Mouse (Mus musculus): ENCODE data around the gene Ctbs. TPM values are rescaled to one million over a fixed set of nuclear protein-coding genes. Genes with fewer than 3 reads are reported as not detected.
"Not testable (repeated sequence)": the region's sequence is repeated elsewhere in the genome, so short reads cannot be mapped to it uniquely, and the experiment has no call there.

Ctbs gene
- polyA plus RNA-seq, 1 experiment from 2014 or later, result 5.7 TPM

DNA sequence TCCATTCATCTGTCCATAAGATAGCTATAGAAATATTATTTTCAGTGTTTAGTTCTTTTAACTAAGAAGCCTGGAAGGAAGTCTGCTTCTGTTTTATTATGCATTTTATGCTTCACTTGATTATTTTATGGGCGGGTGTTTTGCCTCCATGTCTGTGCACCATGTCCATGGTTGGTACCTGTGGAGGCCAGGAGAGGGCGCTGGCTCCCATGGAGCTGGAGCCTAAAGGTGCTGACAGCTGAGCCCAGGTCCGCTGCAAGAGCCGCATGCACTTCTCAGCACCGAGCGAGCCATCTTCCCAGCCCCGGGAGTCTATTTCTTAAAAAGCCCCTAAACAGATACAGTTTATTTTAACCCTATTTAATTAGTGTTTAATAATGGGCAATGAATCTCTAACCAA lies 25.9 kb upstream of the Ctbs start:
- Histone ChIP-seq H3K9ac (ENCODE audit: low read length) (no peak overlapping the region), H3K36me3 (ENCODE audit: control insufficient read depth, insufficient read depth, low read length) (peaks cover 11% of the 10 kb centered on the region; the same call in 1 of the 2 replicates), H3K4me3 (ENCODE audit: low read depth, low read length) (no peak overlapping the region), H3K27me3 (ENCODE audit: control insufficient read depth, insufficient read depth, low read length) (no peaks in the 10 kb centered on the region), H3K4me2 (ENCODE audit: low read depth, severe bottlenecking) (no peak overlapping the region), H3K27ac (replicated peaks; ENCODE audit: low read depth, low read length) (no peak overlapping the region), H3K9me3 (ENCODE audit: control insufficient read depth, low read length) (no peaks in the 10 kb centered on the region), H3K4me1 (ENCODE audit: control insufficient read depth, insufficient read depth, low read length) (no peaks in the 10 kb centered on the region)
- DNase-seq (ENCODE audit: low spot score) (no peak), ATAC-seq (ENCODE audit: insufficient number of reproducible peaks, low FRiP score, low TSS enrichment, low read depth) (no peak)
- WGBS, result 83% methylated on average over 7 of the region's 7 CpGs

DNA sequence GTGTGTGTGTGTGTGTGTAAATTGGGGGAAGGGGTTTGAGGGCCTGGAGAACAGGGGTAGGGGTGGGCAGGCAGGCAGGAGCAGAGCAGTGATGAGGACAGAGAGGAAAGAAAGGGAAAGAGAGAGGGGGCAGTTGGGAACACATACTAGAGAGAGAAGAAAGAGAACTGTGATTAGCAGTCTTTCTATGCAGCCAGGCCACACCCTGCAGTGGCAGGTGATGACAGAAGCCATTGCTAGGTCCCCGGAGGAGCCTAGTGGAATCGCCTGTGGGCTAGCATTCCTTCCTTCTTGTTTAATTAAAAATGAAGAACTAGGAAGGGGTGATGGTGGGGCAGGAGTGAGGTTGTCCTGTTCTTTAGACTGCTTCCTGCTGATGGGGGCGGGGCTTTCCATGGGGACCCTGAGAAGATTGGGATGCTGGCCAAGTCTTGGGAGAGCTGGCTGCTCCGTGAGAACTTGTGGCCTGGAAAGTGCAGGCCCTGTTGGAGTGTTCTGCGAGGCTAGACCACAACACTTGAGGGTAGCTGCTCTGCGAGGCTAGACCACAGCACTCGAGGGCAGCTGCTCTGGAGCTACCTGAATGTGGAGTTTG lies 25.2 kb upstream of the Ctbs start:
- no peak overlapping the region for H3K9ac ChIP-seq (ENCODE audit: low read length)
- H3K27me3 ChIP-seq (ENCODE audit: control insufficient read depth, insufficient read depth, low read length), result no peaks in the 10 kb centered on the region
- no peak for ATAC-seq (ENCODE audit: insufficient number of reproducible peaks, low FRiP score, low TSS enrichment, low read depth)
- H3K36me3 ChIP-seq (ENCODE audit: control insufficient read depth, insufficient read depth, low read length), result peaks cover 8% of the 10 kb centered on the region; the same call in 1 of the 2 replicates
- H3K4me1 ChIP-seq (ENCODE audit: control insufficient read depth, insufficient read depth, low read length), result no peaks in the 10 kb centered on the region
- WGBS, result 75% methylated on average over 7 of the region's 7 CpGs
- no peak overlapping the region for H3K27ac ChIP-seq (replicated peaks; ENCODE audit: low read depth, low read length)
- no peaks in the 10 kb centered on the region for H3K9me3 ChIP-seq (ENCODE audit: control insufficient read depth, low read length)
- no peak overlapping the region for H3K4me3 ChIP-seq (ENCODE audit: low read depth, low read length)
- no peak for DNase-seq (ENCODE audit: low spot score)
- no peak overlapping the region for H3K4me2 ChIP-seq (ENCODE audit: low read depth, severe bottlenecking)

DNA sequence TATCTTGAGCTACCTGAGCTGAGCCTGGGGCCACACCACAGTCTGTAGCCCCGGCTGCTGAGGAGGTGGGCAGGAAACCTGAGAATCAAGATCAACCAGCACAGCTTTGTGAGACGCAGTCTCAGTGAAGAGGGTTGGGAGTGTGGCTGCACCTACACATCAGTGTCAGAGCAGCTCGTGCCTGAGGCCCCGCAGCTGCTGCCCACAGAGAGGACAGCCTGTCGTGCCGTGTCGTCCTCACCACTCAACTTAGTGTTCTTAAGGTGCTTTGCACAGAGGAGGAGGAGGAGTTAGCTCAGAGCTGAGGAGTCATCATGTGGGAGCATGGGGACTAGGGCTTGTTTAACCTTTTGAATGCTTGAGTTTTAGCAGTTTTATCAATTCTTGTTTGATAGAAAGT lies 23.7 kb upstream of the Ctbs start:
- Histone ChIP-seq H3K4me2 (ENCODE audit: low read depth, severe bottlenecking) (no peak overlapping the region), H3K9ac (ENCODE audit: low read length) (no peak overlapping the region), H3K9me3 (ENCODE audit: control insufficient read depth, low read length) (no peaks in the 10 kb centered on the region), H3K27me3 (ENCODE audit: control insufficient read depth, insufficient read depth, low read length) (no peaks in the 10 kb centered on the region), H3K27ac (replicated peaks; ENCODE audit: low read depth, low read length) (no peak overlapping the region), H3K36me3 (ENCODE audit: control insufficient read depth, insufficient read depth, low read length) (peaks cover 10% of the 10 kb centered on the region; the same call in 1 of the 2 replicates), H3K4me3 (ENCODE audit: low read depth, low read length) (no peak overlapping the region), H3K4me1 (ENCODE audit: control insufficient read depth, insufficient read depth, low read length) (no peaks in the 10 kb centered on the region)
- WGBS, result 74% methylated on average over 7 of the region's 7 CpGs
- no peak for DNase-seq (ENCODE audit: low spot score)
- ATAC-seq (ENCODE audit: insufficient number of reproducible peaks, low FRiP score, low TSS enrichment, low read depth), result no peak

DNA sequence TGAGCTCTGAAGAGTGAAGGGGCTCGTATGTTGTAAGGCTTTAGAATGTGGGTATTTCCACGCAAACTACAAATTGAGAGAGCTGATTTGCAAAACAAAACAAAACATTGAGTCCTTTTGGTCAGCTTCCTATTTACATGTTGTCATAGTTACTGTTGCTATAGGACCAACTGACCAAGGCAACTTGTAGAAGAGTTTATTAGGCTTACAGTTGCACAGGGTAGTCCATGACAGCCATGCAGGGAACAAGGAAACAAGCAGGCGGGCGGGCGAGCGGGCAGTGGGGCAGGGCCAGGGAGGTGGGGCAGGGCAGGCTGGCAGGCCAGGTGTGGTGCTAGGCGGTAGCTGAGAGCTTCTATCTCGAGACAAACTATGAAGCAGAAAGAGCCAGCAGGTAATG lies 23.1 kb upstream of the Ctbs start:
- Histone ChIP-seq H3K9ac (ENCODE audit: low read length) (no peak overlapping the region), H3K4me1 (ENCODE audit: control insufficient read depth, insufficient read depth, low read length) (no peaks in the 10 kb centered on the region), H3K4me2 (ENCODE audit: low read depth, severe bottlenecking) (no peak overlapping the region), H3K27ac (replicated peaks; ENCODE audit: low read depth, low read length) (no peak overlapping the region), H3K9me3 (ENCODE audit: control insufficient read depth, low read length) (no peaks in the 10 kb centered on the region), H3K4me3 (ENCODE audit: low read depth, low read length) (no peak overlapping the region), H3K27me3 (ENCODE audit: control insufficient read depth, insufficient read depth, low read length) (no peaks in the 10 kb centered on the region), H3K36me3 (ENCODE audit: control insufficient read depth, insufficient read depth, low read length) (peaks cover 12% of the 10 kb centered on the region; the same call in 1 of the 2 replicates)
- WGBS, result 87% methylated on average over 8 of the region's 8 CpGs
- no peak for DNase-seq (ENCODE audit: low spot score)
- no peak for ATAC-seq (ENCODE audit: insufficient number of reproducible peaks, low FRiP score, low TSS enrichment, low read depth)

DNA sequence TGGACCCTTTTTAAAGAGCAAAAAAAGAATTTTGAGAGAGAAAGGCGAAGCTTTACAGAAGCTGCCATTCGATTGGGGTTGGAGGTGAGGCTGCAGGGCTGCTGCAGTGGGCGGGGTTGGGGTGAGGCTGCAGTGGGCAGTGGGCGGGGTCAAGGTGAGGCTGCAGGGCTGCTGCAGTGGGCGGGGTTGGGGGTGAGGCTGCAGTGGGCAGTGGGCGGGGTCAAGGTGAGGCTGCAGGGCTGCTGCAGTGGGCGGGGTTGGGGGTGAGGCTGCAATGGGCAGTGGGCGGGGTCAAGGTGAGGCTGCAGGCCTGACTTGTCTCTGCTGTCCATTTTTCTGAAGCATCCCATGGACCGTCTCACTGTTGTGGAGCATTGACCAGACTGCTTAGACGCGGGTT lies 16.5 kb upstream of the Ctbs start:
- not testable (repeated sequence) for ATAC-seq (ENCODE audit: insufficient number of reproducible peaks, low FRiP score, low TSS enrichment, low read depth); H3K9ac ChIP-seq (ENCODE audit: low read length); DNase-seq (ENCODE audit: low spot score); H3K9me3 ChIP-seq (ENCODE audit: control insufficient read depth, low read length); H3K4me2 ChIP-seq (ENCODE audit: low read depth, severe bottlenecking); H3K4me1 ChIP-seq (ENCODE audit: control insufficient read depth, insufficient read depth, low read length); H3K4me3 ChIP-seq (ENCODE audit: low read depth, low read length); H3K27ac ChIP-seq (replicated peaks; ENCODE audit: low read depth, low read length); H3K27me3 ChIP-seq (ENCODE audit: control insufficient read depth, insufficient read depth, low read length)
- peaks cover 17% of the 10 kb centered on the region for H3K36me3 ChIP-seq (ENCODE audit: control insufficient read depth, insufficient read depth, low read length)
- WGBS, result 84% methylated on average over 11 of the region's 11 CpGs

DNA sequence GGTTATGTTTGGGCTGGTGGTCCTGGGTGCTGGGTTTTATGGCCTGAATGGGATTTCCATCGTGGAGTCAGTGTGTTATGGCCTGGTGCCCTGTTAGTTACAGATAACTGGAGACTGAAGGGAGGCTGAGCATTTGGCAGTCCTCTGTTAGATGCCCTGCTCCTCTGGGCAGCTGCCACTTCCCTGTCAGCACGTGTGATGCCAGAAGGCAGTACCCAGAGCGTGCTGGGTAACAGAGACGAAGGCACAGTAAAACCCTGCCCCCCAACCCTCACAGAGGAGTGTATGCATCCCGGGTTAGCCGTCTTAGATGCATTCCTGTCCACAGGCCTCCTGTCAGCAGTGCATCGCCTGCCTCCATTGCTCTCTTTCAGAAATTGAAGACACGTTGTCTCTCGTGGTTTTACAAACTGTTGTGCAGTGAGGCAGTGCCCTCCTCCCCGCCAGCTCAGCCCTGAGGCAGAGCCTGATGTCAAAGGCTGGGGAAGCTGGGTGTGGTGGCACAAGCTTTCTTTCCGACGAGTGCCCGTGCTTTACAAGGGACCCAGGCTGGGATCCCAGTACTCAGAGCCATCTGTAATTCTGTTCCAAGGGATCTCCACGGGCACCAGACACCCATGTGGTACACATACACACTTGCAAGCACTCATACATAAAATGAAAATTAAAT lies 15.8 kb upstream of the Ctbs start:
- Histone ChIP-seq H3K4me3 (ENCODE audit: low read depth, low read length) (no peak overlapping the region), H3K4me1 (ENCODE audit: control insufficient read depth, insufficient read depth, low read length) (no peaks in the 10 kb centered on the region), H3K4me2 (ENCODE audit: low read depth, severe bottlenecking) (no peak overlapping the region), H3K9me3 (ENCODE audit: control insufficient read depth, low read length) (no peaks in the 10 kb centered on the region), H3K27ac (replicated peaks; ENCODE audit: low read depth, low read length) (no peak overlapping the region), H3K36me3 (ENCODE audit: control insufficient read depth, insufficient read depth, low read length) (peaks cover 14% of the 10 kb centered on the region), H3K27me3 (ENCODE audit: control insufficient read depth, insufficient read depth, low read length) (no peaks in the 10 kb centered on the region), H3K9ac (ENCODE audit: low read length) (no peak overlapping the region)
- ATAC-seq (ENCODE audit: insufficient number of reproducible peaks, low FRiP score, low TSS enrichment, low read depth), result no peak
- 89% methylated on average over 14 of the region's 14 CpGs for WGBS
- no peak for DNase-seq (ENCODE audit: low spot score)

DNA sequence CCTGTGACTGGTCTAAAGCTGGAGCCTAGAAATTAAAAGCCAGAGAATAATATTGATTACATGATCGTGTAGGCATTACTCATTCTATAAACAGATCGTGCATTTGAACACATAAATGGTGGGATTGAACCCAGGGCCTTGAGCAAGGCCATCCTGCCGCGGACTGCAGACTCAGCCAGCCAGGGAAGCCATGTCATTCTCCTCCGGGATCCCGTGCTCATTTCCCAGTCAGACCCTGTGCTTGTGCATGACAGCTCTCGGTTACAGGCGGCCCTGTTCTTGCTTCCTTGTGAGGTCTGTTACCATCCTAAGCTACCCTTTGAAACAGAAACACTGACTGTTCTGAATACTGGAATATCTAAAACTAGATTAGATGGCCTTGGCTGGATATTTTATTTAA lies 14.9 kb upstream of the Ctbs start:
- DNase-seq (ENCODE audit: low spot score), result no peak
- H3K9me3 ChIP-seq (ENCODE audit: control insufficient read depth, low read length), result no peaks in the 10 kb centered on the region
- no peak for ATAC-seq (ENCODE audit: insufficient number of reproducible peaks, low FRiP score, low TSS enrichment, low read depth)
- no peaks in the 10 kb centered on the region for H3K27me3 ChIP-seq (ENCODE audit: control insufficient read depth, insufficient read depth, low read length)
- H3K4me1 ChIP-seq (ENCODE audit: control insufficient read depth, insufficient read depth, low read length), result no peaks in the 10 kb centered on the region
- no peak overlapping the region for H3K4me3 ChIP-seq (ENCODE audit: low read depth, low read length)
- H3K36me3 ChIP-seq (ENCODE audit: control insufficient read depth, insufficient read depth, low read length), result peaks cover 14% of the 10 kb centered on the region
- H3K9ac ChIP-seq (ENCODE audit: low read length), result no peak overlapping the region
- WGBS, result 91% methylated on average over 8 of the region's 8 CpGs
- no peak overlapping the region for H3K27ac ChIP-seq (replicated peaks; ENCODE audit: low read depth, low read length)
- H3K4me2 ChIP-seq (ENCODE audit: low read depth, severe bottlenecking), result no peak overlapping the region

DNA sequence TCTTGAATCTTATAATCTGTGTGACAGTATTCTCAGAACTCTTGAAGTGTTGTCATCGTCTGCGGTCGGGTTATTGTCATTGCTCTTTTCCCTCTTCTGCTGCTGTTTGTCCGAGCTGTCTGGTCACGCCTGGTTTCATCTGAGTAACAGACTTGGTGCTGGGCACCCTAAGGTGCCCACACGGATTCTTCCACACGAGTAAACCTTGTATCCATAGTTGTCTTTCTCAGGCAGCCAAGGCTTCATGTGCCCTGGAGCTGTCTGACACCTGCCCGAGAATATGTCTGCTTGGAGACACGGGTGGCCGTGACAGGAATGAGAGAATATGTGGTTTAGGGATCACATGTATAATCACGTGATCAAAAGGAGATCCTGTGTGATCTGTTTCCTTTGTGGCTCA lies 14.1 kb upstream of the Ctbs start:
- WGBS, result 95% methylated on average over 11 of the region's 11 CpGs
- peaks cover 14% of the 10 kb centered on the region for H3K36me3 ChIP-seq (ENCODE audit: control insufficient read depth, insufficient read depth, low read length)
- no peak overlapping the region for H3K4me3 ChIP-seq (ENCODE audit: low read depth, low read length)
- no peak for DNase-seq (ENCODE audit: low spot score)
- no peaks in the 10 kb centered on the region for H3K9me3 ChIP-seq (ENCODE audit: control insufficient read depth, low read length)
- H3K27me3 ChIP-seq (ENCODE audit: control insufficient read depth, insufficient read depth, low read length), result no peaks in the 10 kb centered on the region
- ATAC-seq (ENCODE audit: insufficient number of reproducible peaks, low FRiP score, low TSS enrichment, low read depth), result no peak
- H3K4me2 ChIP-seq (ENCODE audit: low read depth, severe bottlenecking), result no peak overlapping the region
- no peaks in the 10 kb centered on the region for H3K4me1 ChIP-seq (ENCODE audit: control insufficient read depth, insufficient read depth, low read length)
- no peak overlapping the region for H3K27ac ChIP-seq (replicated peaks; ENCODE audit: low read depth, low read length)
- H3K9ac ChIP-seq (ENCODE audit: low read length), result no peak overlapping the region

DNA sequence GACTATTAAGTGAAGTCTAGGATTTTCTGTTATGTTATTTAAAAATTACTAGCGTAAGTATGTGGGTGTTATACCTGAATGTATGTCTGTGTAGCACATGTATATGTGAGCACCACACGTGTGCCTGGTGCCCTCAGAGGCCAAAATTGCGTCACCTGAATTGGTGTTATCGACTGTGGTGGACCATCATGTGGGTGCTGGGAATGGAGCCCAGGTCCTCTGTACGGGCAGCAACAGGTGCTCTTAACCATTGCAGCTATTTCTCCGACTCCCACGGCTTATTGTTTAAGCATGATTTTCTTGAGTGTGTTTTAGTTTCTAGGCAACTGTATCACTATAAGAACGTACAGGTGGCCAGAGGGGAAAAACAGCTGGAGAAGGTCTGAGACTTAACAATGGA lies 13.5 kb upstream of the Ctbs start:
- no peak overlapping the region for H3K4me3 ChIP-seq (ENCODE audit: low read depth, low read length)
- H3K36me3 ChIP-seq (ENCODE audit: control insufficient read depth, insufficient read depth, low read length), result peaks cover 11% of the 10 kb centered on the region
- ATAC-seq (ENCODE audit: insufficient number of reproducible peaks, low FRiP score, low TSS enrichment, low read depth) (no peak), DNase-seq (ENCODE audit: low spot score) (no peak)
- no peaks in the 10 kb centered on the region for H3K4me1 ChIP-seq (ENCODE audit: control insufficient read depth, insufficient read depth, low read length)
- H3K27me3 ChIP-seq (ENCODE audit: control insufficient read depth, insufficient read depth, low read length), result no peaks in the 10 kb centered on the region
- no peaks in the 10 kb centered on the region for H3K9me3 ChIP-seq (ENCODE audit: control insufficient read depth, low read length)
- H3K9ac ChIP-seq (ENCODE audit: low read length), result no peak overlapping the region
- 96% methylated on average over 8 of the region's 8 CpGs for WGBS
- no peak overlapping the region for H3K4me2 ChIP-seq (ENCODE audit: low read depth, severe bottlenecking)
- H3K27ac ChIP-seq (replicated peaks; ENCODE audit: low read depth, low read length), result no peak overlapping the region

All from limb, embryonic 11.5 days (tissue).